Mouse (Mus musculus) G1E (cell line): Measurements from ENCODE around the gene S100a4. TPM values are rescaled to one million over a fixed set of nuclear protein-coding genes. Genes with fewer than 3 reads are reported as not detected.

Experiments
- ATAC-seq: 2 replicates; pipeline ENCODE4 v1.8.0; 2016; ENCODE audit warnings: mild to moderate bottlenecking; ENCODE audit not compliant: insufficient number of reproducible peaks, poor library complexity, low FRiP score, severe bottlenecking; ENCODE audit errors: extremely low read depth
- DNase-seq: peaks from one replicate; pipeline ENCODE4 v3.0.0; 2012; ENCODE audit warnings: low spot score
- H3K27me3 ChIP-seq: 2 replicates; pipeline ENCODE4 v1.6.1; 2012; ENCODE audit warnings: mild to moderate bottlenecking, low read length, inconsistent platforms; ENCODE audit not compliant: insufficient read depth
- H3K36me3 ChIP-seq: replicated peaks from 2 replicates; pipeline ENCODE3; 2012; ENCODE audit warnings: mild to moderate bottlenecking, inconsistent platforms
- H3K4me1 ChIP-seq: 2 replicates; pipeline ENCODE4 v1.6.1; 2012; ENCODE audit warnings: low read depth, low read length, inconsistent platforms, mixed read lengths; ENCODE audit not compliant: insufficient read depth
- H3K4me3 ChIP-seq: 2 replicates; pipeline ENCODE4 v1.5.1; 2012; ENCODE audit warnings: low read depth, mild to moderate bottlenecking, inconsistent platforms, low read length, moderate library complexity, mixed read lengths
- H3K9me3 ChIP-seq: replicated peaks from 2 replicates; pipeline ENCODE4 v1.6.1; 2012; ENCODE audit warnings: inconsistent platforms
- CTCF ChIP-seq: IDR thresholded peaks from 2 replicates; pipeline ENCODE4 v1.5.1; 2012; ENCODE audit warnings: low read depth, low read length, inconsistent platforms, mixed read lengths
- GATA1 ChIP-seq: IDR thresholded peaks from 2 replicates; pipeline ENCODE4 v1.6.1; 2012; ENCODE audit warnings: borderline replicate concordance, low read length, inconsistent platforms, mixed read lengths
- GATA2 ChIP-seq: IDR thresholded peaks from 2 replicates; pipeline ENCODE4 v1.6.1; 2012; ENCODE audit warnings: low read depth, low read length, inconsistent platforms, borderline replicate concordance
- POLR2AphosphoS5 ChIP-seq: IDR thresholded peaks from 2 replicates; pipeline ENCODE4 v1.6.1; 2012; ENCODE audit warnings: low read depth, low read length, inconsistent platforms; ENCODE audit not compliant: insufficient replicate concordance
- TAL1 ChIP-seq: conservative IDR thresholded peaks from 2 replicates; pipeline ENCODE4 v1.6.1; 2012; ENCODE audit warnings: low read depth, low read length, inconsistent platforms, mixed read lengths
- polyA plus RNA-seq: library from polyadenylated mRNA; stranded (reverse); fragments of >175 nt; gene quantifications from 2 replicates; pipeline ENCODE4 v1.2.3, GENCODE M21; 2012
- total RNA-seq, 2 experiments: library from RNA; stranded (forward) in 1 of 2; stranded (reverse) in 1 of 2; fragments of 200-1000 nt in 1 of 2; fragments of >200 nt in 1 of 2; fragmentation: Nextera tagmentation in 1 of 2; gene quantifications; 2 replicates each; pipeline ENCODE4 v1.2.3; 2014 to 2017

Gene S100a4
- total and polyA plus RNA-seq, 3 experiments = not detected

GRCm38 (mm10) chr3:90621552-90621951 is 18.0 kb downstream of the S100a4 start:
- no peak for DNase-seq
- no peaks in the 10 kb centered on the region for H3K36me3 ChIP-seq
- H3K9me3 ChIP-seq = no peaks in the 10 kb centered on the region
- H3K4me1 ChIP-seq = no peaks in the 10 kb centered on the region
- no peak for ATAC-seq
- no peak overlapping the region for H3K4me3 ChIP-seq
- H3K27me3 ChIP-seq = no peaks in the 10 kb centered on the region; the same call in 1 of the 2 replicates
- TF ChIP-seq GATA1 = no peak
- TF ChIP-seq GATA2 = no peak
- no peak for TF ChIP-seq TAL1
- TF ChIP-seq CTCF = no peak
- no peak for TF ChIP-seq POLR2AphosphoS5

DNA sequence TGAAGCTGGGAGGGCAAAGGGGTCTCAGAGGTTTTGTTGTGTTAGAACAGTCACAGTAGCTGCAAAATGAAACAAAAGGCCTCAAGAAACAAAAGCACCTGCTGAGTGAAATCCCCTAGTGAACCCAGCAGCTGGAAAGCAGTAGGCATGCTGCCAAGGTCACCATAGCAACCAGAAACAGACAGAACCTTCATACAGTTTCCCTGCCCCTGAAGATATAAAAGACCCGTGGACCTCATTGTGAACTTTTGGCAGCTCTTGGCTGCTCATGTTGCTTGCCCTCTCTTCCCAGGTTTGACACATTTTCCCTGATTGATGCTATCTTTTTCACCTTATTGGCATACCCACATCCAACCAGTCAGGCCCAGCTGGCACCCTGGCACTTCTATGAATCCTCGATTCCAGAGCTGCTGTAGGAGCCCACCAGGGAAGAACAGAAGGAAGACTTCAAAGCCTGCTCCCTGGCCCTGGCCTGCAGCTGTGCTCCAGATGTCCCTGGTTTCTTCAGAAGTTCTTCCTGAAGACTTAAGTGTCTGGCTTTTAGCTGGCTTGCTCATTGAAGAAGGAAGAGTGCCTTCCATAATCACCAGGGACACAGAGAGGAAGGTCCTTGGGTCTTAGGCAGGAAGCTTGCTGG is 20.0 kb downstream of the S100a4 start:
- DNase-seq (no peak), ATAC-seq (no peak)
- peaks cover 3% of the 10 kb centered on the region; the same call in 1 of the 2 replicates for H3K27me3 ChIP-seq
- H3K36me3 ChIP-seq = no peaks in the 10 kb centered on the region
- H3K4me1 ChIP-seq = no peaks in the 10 kb centered on the region
- no peak overlapping the region for H3K4me3 ChIP-seq
- no peak for TF ChIP-seq CTCF
- no peak for TF ChIP-seq TAL1
- no peak for TF ChIP-seq POLR2AphosphoS5
- no peak for TF ChIP-seq GATA1
- TF ChIP-seq GATA2 = no peak
- H3K9me3 ChIP-seq = no peaks in the 10 kb centered on the region

DNA sequence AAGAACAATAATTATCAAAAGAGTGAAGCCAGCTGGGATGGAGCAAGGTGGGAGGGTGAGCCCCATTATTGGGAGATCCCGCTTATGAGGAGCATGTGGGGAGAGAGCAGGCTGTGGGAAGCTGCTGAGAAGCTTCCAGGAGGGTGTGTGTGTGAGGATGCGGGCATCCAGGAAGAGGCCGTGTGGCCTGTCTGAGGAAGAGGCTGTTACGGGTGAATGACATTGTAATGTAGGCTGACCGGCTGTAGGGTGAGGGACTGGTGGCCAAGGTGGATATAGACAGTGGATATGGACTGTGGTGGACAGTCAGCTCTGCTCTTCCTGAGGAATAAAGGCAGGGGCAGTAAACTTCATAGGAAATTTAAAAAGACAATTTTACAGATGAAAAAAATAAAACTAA is 21.9 kb downstream of the S100a4 start:
- TF ChIP-seq GATA2 = no peak
- TF ChIP-seq CTCF = no peak
- no peak for TF ChIP-seq POLR2AphosphoS5
- no peak for TF ChIP-seq GATA1
- TF ChIP-seq TAL1 = no peak
- no peaks in the 10 kb centered on the region for H3K4me1 ChIP-seq
- peaks cover 3% of the 10 kb centered on the region; the same call in 1 of the 2 replicates for H3K27me3 ChIP-seq
- DNase-seq (no peak), ATAC-seq (no peak)
- H3K4me3 ChIP-seq = no peak overlapping the region
- no peaks in the 10 kb centered on the region for H3K36me3 ChIP-seq
- no peaks in the 10 kb centered on the region for H3K9me3 ChIP-seq

GRCm38 (mm10) chr3:90626266-90627021 is 22.9 kb downstream of the S100a4 start:
- H3K27me3 ChIP-seq = peaks cover 3% of the 10 kb centered on the region; the same call in 1 of the 2 replicates
- TF ChIP-seq TAL1 (no peak), GATA2 (no peak), CTCF (no peak), GATA1 (no peak), POLR2AphosphoS5 (no peak)
- H3K4me3 ChIP-seq = no peak overlapping the region
- ATAC-seq (no peak), DNase-seq (no peak)
- no peaks in the 10 kb centered on the region for H3K4me1 ChIP-seq
- no peaks in the 10 kb centered on the region for H3K9me3 ChIP-seq
- H3K36me3 ChIP-seq = no peaks in the 10 kb centered on the region

DNA sequence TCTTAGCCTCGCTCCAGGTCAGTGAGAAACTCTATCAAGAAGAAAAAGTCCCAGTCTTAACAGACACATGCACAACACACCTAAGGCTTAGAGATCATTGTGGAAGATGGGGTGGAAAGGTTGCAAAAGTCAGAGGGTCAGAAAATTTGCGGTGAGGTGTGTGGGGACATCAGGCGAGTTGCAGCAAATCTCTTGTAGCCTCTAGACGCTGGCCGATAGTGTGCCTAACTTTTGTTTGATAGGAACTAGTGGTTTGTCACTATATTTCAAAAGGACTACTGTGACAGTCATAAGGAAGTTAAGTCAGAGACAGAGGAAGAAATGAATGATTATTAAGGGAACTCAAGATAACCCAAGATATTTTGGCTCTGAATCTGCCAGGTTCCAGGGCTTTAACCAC is 23.8 kb downstream of the S100a4 start:
- Histone ChIP-seq H3K9me3 (no peaks in the 10 kb centered on the region), H3K4me1 (no peaks in the 10 kb centered on the region), H3K4me3 (no peak overlapping the region), H3K27me3 (peaks cover 3% of the 10 kb centered on the region; the same call in 1 of the 2 replicates), H3K36me3 (no peaks in the 10 kb centered on the region)
- no peak for ATAC-seq
- DNase-seq = no peak
- TF ChIP-seq CTCF (no peak), POLR2AphosphoS5 (no peak), GATA1 (no peak), GATA2 (no peak), TAL1 (no peak)

DNA sequence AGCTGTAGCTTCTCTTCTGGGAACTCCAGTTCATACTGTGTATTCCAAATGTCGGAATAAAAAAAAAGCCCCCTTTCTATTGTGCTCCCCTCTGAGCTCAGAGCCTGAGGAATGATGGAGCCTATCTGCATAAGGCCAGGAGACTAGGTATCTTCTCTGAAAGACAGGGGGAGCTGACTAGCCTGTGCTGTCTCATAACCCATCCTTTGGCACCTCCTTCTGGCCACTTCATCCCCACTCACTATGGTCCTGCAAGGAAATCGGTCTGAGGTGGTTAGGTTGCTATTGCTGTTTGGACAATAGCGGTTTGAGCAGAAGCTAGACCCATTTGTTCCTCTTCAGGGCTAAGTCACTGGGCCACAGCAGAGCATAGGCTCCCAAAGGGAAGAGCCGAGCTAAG is 24.2 kb downstream of the S100a4 start:
- no peaks in the 10 kb centered on the region for H3K4me1 ChIP-seq
- H3K27me3 ChIP-seq = peaks cover 3% of the 10 kb centered on the region; the same call in 1 of the 2 replicates
- DNase-seq = no peak
- no peaks in the 10 kb centered on the region for H3K9me3 ChIP-seq
- no peaks in the 10 kb centered on the region for H3K36me3 ChIP-seq
- no peak overlapping the region for H3K4me3 ChIP-seq
- ATAC-seq = no peak
- TF ChIP-seq TAL1 = no peak
- no peak for TF ChIP-seq POLR2AphosphoS5
- TF ChIP-seq GATA1 = no peak
- no peak for TF ChIP-seq GATA2
- no peak for TF ChIP-seq CTCF
